Mouse (Mus musculus) intestine, postnatal 0 days (tissue): ENCODE results near the gene Casc3. TPM values are rescaled to one million over a fixed set of nuclear protein-coding genes. Genes with fewer than 3 reads are reported as not detected.

Source experiments
- ATAC-seq: fragments of 200-750 bp; cut with Nextera tagmentation; 2 replicates; pipeline ENCODE4 v1.8.0; 2017; ENCODE audit warnings: mild to moderate bottlenecking, moderate TSS enrichment, moderate library complexity
- H3K27ac ChIP-seq: fragments of 300-500 bp; sonication (generic); 2 replicates; pipeline ENCODE4 v1.5.1; 2014; ENCODE audit warnings: mild to moderate bottlenecking, low read depth, low read length, moderate library complexity
- H3K27me3 ChIP-seq: fragments of 300-500 bp; sonication (generic); replicated peaks from 2 replicates; pipeline ENCODE4 v1.6.1; 2014; ENCODE audit warnings: low read length, mixed read lengths; ENCODE audit not compliant: control insufficient read depth, insufficient read depth
- H3K36me3 ChIP-seq: fragments of 300-500 bp; sonication (generic); 2 replicates; pipeline ENCODE4 v1.6.1; 2014; ENCODE audit warnings: mild to moderate bottlenecking, moderate library complexity; ENCODE audit not compliant: control insufficient read depth, insufficient read depth
- H3K4me1 ChIP-seq: fragments of 300-500 bp; sonication (generic); replicated peaks from 2 replicates; pipeline ENCODE4 v1.6.1; 2014; ENCODE audit warnings: antibody characterized with exemption, low read length, mixed read lengths; ENCODE audit not compliant: control insufficient read depth, insufficient read depth
- H3K4me2 ChIP-seq: fragments of 300-500 bp; sonication (generic); replicated peaks from 2 replicates; pipeline ENCODE4 v1.6.1; 2014; ENCODE audit warnings: low read depth, mild to moderate bottlenecking, moderate library complexity
- H3K4me3 ChIP-seq: fragments of 300-500 bp; sonication (generic); 2 replicates; pipeline ENCODE4 v1.5.1; 2014; ENCODE audit warnings: low read depth, low read length
- H3K9ac ChIP-seq: fragments of 300-500 bp; sonication (generic); 2 replicates; pipeline ENCODE4 v1.6.1; 2014; ENCODE audit warnings: mild to moderate bottlenecking, low read depth, low read length
- H3K9me3 ChIP-seq: fragments of 300-500 bp; sonication (generic); 2 replicates; pipeline ENCODE4 v1.6.1; 2016; ENCODE audit warnings: mixed run types; ENCODE audit not compliant: control insufficient read depth
- CTCF ChIP-seq: sonication (generic); IDR thresholded peaks from 2 replicates; pipeline ENCODE4 v1.5.1; 2016; ENCODE audit warnings: low read depth, mild to moderate bottlenecking, control low read depth, antibody characterized with exemption, moderate library complexity
- WGBS: fragments of 180-500 bp; shearing (Covaris S2); extraction: QIAGEN DNeasy Blood & Tissue Kit; methylation state at CpG from one replicate; pipeline ENCODE4 v1.1.7; 2014; 5-methylcytosine and 5-hydroxymethylcytosine counted together
- polyA plus RNA-seq: library from polyadenylated mRNA; unstranded; fragments of >200 nt; fragmentation: Nextera tagmentation; extraction: Ambion mirVana; gene quantifications from 2 replicates; pipeline ENCODE4 v1.2.1, GENCODE M21; 2015

The Casc3 gene
- polyA plus RNA-seq, 1 experiment from 2014 or later, result 10.8 TPM

- Histone ChIP-seq H3K36me3 (peaks cover under 1% of the 10 kb centered on the region), H3K4me3 (no peak overlapping the region), H3K27ac (no peak overlapping the region), H3K27me3 (no peaks in the 10 kb centered on the region), H3K9me3 (no peaks in the 10 kb centered on the region), H3K4me2 (no peak overlapping the region), H3K4me1 (0 out of 2 replicates have a peak, but pooled peaks cover 3% of the 10 kb centered on the region), H3K9ac (no peak overlapping the region)
- TF ChIP-seq CTCF, result no peak
- ATAC-seq, result no peak
- WGBS, result 87% methylated on average over 9 of the region's 9 CpGs
Measured at GRCm38 (mm10) chr11:98838512-98838911, 33.8 kb downstream of the Casc3 start.

- no peaks in the 10 kb centered on the region for H3K27me3 ChIP-seq
- no peak for TF ChIP-seq CTCF
- H3K9me3 ChIP-seq, result no peaks in the 10 kb centered on the region
- 21% methylated on average over 6 of the region's 6 CpGs for WGBS
- no peak overlapping the region for H3K4me3 ChIP-seq
- 0 out of 2 replicates have a peak, but pooled peaks cover 3% of the 10 kb centered on the region for H3K4me1 ChIP-seq
- peak; percentile 81 for ATAC-seq
- 0 out of 2 replicates have a peak overlapping the region, but pooled peaks have one; percentile 17 for H3K4me2 ChIP-seq
- H3K9ac ChIP-seq, result no peak overlapping the region
- H3K36me3 ChIP-seq, result no peaks in the 10 kb centered on the region
- H3K27ac ChIP-seq, result no peak overlapping the region
Measured at GRCm38 (mm10) chr11:98839402-98839801, 34.7 kb downstream of the Casc3 start.

DNA sequence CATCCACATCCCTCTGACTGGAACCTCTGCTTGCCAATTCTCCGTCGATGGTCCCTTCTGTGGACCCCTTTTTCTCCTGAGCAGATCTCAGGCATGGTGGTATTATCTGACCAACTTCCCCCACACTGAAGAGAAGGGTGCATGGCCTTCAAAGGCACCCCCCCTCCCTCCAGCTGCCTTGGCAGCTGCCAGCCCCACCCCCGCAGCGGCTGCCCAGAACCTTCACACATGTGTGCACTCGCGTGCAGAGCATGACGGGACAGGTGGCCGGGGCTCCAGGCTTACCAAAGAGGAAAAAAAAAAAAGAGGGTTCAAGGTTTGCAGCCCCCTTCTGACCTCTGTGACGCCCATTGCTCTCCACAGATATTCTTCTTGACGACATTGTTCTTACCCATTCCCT lies 35.2 kb downstream of the Casc3 start:
- Histone ChIP-seq H3K9ac (no peak overlapping the region), H3K4me2 (0 out of 2 replicates have a peak overlapping the region, but pooled peaks have one; percentile 17), H3K27ac (no peak overlapping the region), H3K36me3 (no peaks in the 10 kb centered on the region), H3K4me3 (no peak overlapping the region), H3K27me3 (no peaks in the 10 kb centered on the region), H3K4me1 (0 out of 2 replicates have a peak, but pooled peaks cover 3% of the 10 kb centered on the region), H3K9me3 (no peaks in the 10 kb centered on the region)
- no peak for TF ChIP-seq CTCF
- 49% methylated on average over 10 of the region's 10 CpGs for WGBS
- no peak; the same call in 1 of the 2 replicates for ATAC-seq

DNA sequence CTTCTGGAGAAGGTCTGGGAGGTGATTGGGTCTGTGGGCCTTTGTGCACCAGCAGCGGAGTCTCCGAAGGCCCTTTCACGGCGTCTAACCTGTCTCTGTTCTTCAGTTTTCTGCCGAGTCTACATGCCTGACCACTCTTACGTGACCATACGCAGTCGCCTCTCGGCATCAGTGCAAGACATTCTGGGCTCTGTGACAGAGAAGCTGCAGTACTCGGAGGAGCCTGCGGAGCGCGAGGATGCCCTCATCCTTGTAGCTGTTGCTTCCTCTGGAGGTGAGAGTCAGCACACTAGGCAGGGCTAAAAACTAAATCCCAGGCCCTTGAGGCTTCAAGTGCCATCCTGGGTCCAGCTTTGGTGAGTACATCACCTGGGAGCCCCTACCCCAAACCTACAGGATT lies 41.3 kb downstream of the Casc3 start:
- TF ChIP-seq CTCF, result no peak; the same call in 1 of the 2 replicates
- Histone ChIP-seq H3K9me3 (no peaks in the 10 kb centered on the region), H3K36me3 (no peaks in the 10 kb centered on the region), H3K4me1 (no peaks in the 10 kb centered on the region), H3K27ac (no peak overlapping the region), H3K4me2 (no peak overlapping the region), H3K4me3 (no peak overlapping the region), H3K9ac (no peak overlapping the region), H3K27me3 (no peaks in the 10 kb centered on the region)
- no peak for ATAC-seq
- 57% methylated on average over 13 of the region's 13 CpGs for WGBS

- ATAC-seq, result no peak
- Histone ChIP-seq H3K36me3 (no peaks in the 10 kb centered on the region), H3K4me2 (no peak overlapping the region), H3K9me3 (no peaks in the 10 kb centered on the region), H3K27ac (no peak overlapping the region), H3K4me1 (no peaks in the 10 kb centered on the region), H3K27me3 (no peaks in the 10 kb centered on the region), H3K4me3 (no peak overlapping the region), H3K9ac (no peak overlapping the region)
- 55% methylated on average over 19 of the region's 19 CpGs for WGBS
- TF ChIP-seq CTCF, result no peak
Measured at GRCm38 (mm10) chr11:98846865-98847604, 42.3 kb downstream of the Casc3 start.

- no peak; the same call in 1 of the 2 replicates for TF ChIP-seq CTCF
- no peaks in the 10 kb centered on the region for H3K36me3 ChIP-seq
- 31% methylated on average over 19 of the region's 19 CpGs for whole genome bisulfite sequencing
- no peak overlapping the region for H3K9ac ChIP-seq
- ATAC-seq, result no peak
- no peak overlapping the region; the same call in 1 of the 2 replicates for H3K4me2 ChIP-seq
- no peaks in the 10 kb centered on the region for H3K27me3 ChIP-seq
- H3K4me3 ChIP-seq, result no peak overlapping the region
- 0 out of 2 replicates have a peak, but pooled peaks cover 2% of the 10 kb centered on the region for H3K4me1 ChIP-seq
- H3K9me3 ChIP-seq, result no peaks in the 10 kb centered on the region
- H3K27ac ChIP-seq, result no peak overlapping the region
Measured at GRCm38 (mm10) chr11:98849196-98849894, 44.6 kb downstream of the Casc3 start.
